Mouse (Mus musculus) ES-E14 (cell line): ENCODE results near the gene Olfr465-ps1.

Source experiments
- CHD2 ChIP-seq: IDR thresholded peaks from 2 replicates; pipeline ENCODE4 v1.6.1; 2014; ENCODE audit warnings: mild to moderate bottlenecking, low read depth, low read length, inconsistent platforms
- MAFK ChIP-seq: IDR thresholded peaks from 2 replicates; pipeline ENCODE4 v1.6.1; 2014; ENCODE audit warnings: mild to moderate bottlenecking, low read depth, low read length, inconsistent platforms; ENCODE audit not compliant: insufficient read depth
- ZC3H11A ChIP-seq: IDR thresholded peaks from 2 replicates; pipeline ENCODE4 v1.6.1; 2012; ENCODE audit warnings: low read depth, mild to moderate bottlenecking, inconsistent platforms, low read length, borderline replicate concordance
- ZNF384 ChIP-seq: IDR thresholded peaks from 2 replicates; pipeline ENCODE4 v1.6.1; 2012; ENCODE audit warnings: low read depth, low read length, inconsistent platforms

GRCm38 (mm10) chr13:65111961-65112360 lies 25.9 kb upstream of the Olfr465-ps1 start:
- TF ChIP-seq ZC3H11A: no peak
- TF ChIP-seq ZNF384: no peak
- TF ChIP-seq CHD2: no peak
- TF ChIP-seq MAFK: no peak
